Comparison of ENCODE assay signal across 8 mouse cellular contexts in the genomic region with DNA sequence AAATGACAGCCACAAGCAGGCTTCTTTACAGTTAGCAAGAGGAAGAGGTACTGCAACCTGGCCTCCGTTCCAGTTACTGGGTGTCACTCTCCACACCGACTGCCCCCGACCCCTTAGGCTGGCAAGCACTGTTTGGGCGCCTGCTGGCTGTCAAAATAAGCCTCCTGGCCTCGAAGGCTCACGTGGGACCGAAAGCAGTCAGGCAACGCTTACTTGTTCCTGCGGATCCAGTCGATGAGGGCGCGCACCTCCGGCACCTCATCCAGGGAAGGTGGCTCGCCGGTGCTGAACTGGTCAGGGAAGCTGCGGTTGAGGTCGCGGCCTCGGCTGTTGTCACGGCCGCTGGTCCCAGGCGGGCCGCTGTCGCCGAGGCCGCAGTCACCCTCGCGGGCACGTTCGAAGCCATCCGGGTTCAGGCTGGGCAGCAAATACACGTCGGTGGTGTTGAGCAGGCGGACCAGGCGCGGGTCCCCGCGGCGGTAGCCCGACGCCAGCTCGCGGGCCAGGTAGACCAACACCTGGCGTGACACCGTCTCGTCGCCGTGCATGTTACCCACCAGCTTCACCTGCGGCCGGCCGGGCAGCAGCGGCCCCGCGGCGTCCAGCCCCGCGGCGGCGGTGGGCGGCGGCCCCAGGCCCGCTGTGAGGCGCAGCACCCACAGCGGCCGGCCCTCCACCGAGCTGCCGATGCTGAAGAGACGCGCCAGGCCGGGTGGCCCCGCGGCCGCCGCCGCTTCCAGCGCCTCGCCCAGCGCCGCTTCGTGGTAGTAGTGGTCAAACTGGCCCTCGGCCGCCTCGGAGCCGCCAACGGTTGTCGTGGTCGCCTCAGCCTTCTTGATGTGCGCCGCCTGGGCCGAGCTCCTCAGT. TPM values are rescaled to one million over a fixed set of nuclear protein-coding genes. Genes with fewer than 3 reads are reported as not detected.
DNase-seq lines count a peak whose midpoint lies in the region; ATAC-seq and TF ChIP-seq lines count a peak whose summit lies in the region.

No protein-coding gene starts in this region.

- no peak for TF ChIP-seq EP300 in lung, postnatal 0 days (IDR thresholded peaks at IDR 0.05)

- H3K4me2 ChIP-seq in lung, postnatal 0 days (replicated peaks; ENCODE audit: low read depth, low read length), result peak overlapping the region; percentile 93

- H3K27ac ChIP-seq in lung, postnatal 0 days (ENCODE audit: low read length), result peak overlapping the region; percentile 91

- H3K4me3 ChIP-seq in lung, postnatal 0 days (ENCODE audit: low read depth, low read length), result peak overlapping the region; percentile 93

- WGBS in lung, postnatal 0 days, result under 1% methylated on average over 75 of the region's 90 CpGs

- no peaks in the 10 kb centered on the region for H3K9me3 ChIP-seq in lung, postnatal 0 days (ENCODE audit: low read length)

- H3K36me3 ChIP-seq in lung, postnatal 0 days (ENCODE audit: insufficient read depth, low read length), result no peaks in the 10 kb centered on the region

- peak overlapping the region; percentile 76 for H3K9ac ChIP-seq in lung, postnatal 0 days (replicated peaks; ENCODE audit: low read depth)

- peak; percentile 69 for ATAC-seq in lung, postnatal 0 days

- H3K4me1 ChIP-seq in lung, postnatal 0 days (ENCODE audit: insufficient read depth, low read depth, low read length), result peaks cover 13% of the 10 kb centered on the region; the same call in 1 of the 2 replicates

- no peak for TF ChIP-seq CTCF in lung, postnatal 0 days (IDR thresholded peaks at IDR 0.05)

- DNase-seq in ovary, postnatal 36 days (ENCODE audit: low spot score), result peak; percentile 35
- no peak for DNase-seq in ovary, postnatal 10 days (ENCODE audit: low spot score)
- peak; percentile 52 for DNase-seq in cerebellum, adult 9-11 months
- peak; percentile 25 to 46 for DNase-seq in gastrocnemius, postnatal 4 days (ENCODE audit: low spot score in 2 of 2)
- DNase-seq in kidney, adult 8-10 months, result peak; percentile 15 to 33
- peak; percentile 46 for DNase-seq in lung, postnatal 0 days (ENCODE audit: low spot score)
- peak; percentile 8 for DNase-seq in retina, postnatal 7 days (ENCODE audit: low read depth, low spot score)
- DNase-seq in T-cell, adult 2 months (ENCODE audit: low spot score), result no peak

- no peaks in the 10 kb centered on the region for H3K27me3 ChIP-seq in lung, postnatal 0 days (replicated peaks; ENCODE audit: insufficient read depth, low read length)

RNA-seq across cellular contexts. Expression of a gene that starts 0.6 kb away (rescaled TPM):
- total RNA-seq in gastrocnemius, postnatal 4 days (2021), result 10 to 100 TPM; 63.3 to 66.3 TPM
- polyA plus RNA-seq in lung, postnatal 0 days (2015; fragmentation: Nextera tagmentation; extraction: Ambion mirVana), result 15.7 and 16.7 TPM in 2 replicates

RNA-seq across cellular contexts. Expression of a gene that starts 55.7 kb away (rescaled TPM):
- under 1 TPM; 0.26 to 0.42 TPM for total RNA-seq in gastrocnemius, postnatal 4 days (2021)
- 0.29 and 0.44 TPM in 2 replicates for polyA plus RNA-seq in lung, postnatal 0 days (2015; fragmentation: Nextera tagmentation; extraction: Ambion mirVana)

Comparison
In these comparisons a context has a peak if more than half of its experiments do, and no peak if none do; other contexts are left out.
1. DNase-seq: peak in ovary, postnatal 36 days (single experiment), cerebellum, adult 9-11 months (single experiment), gastrocnemius, postnatal 4 days (2 of 2), kidney, adult 8-10 months (2 of 2), lung, postnatal 0 days (single experiment) and retina, postnatal 7 days (single experiment); none in ovary, postnatal 10 days (single experiment) and T-cell, adult 2 months (single experiment).